Mouse (Mus musculus): ENCODE data around the gene Schip1. TPM values are rescaled to one million over a fixed set of nuclear protein-coding genes. Genes with fewer than 3 reads are reported as not detected.

The Schip1 gene
- polyA plus RNA-seq, 1 experiment from 2014 or later = 29.7 TPM

- H3K4me1 ChIP-seq (ENCODE audit: control insufficient read depth, insufficient read depth, low read length) = peaks cover 6% of the 10 kb centered on the region
- no peaks in the 10 kb centered on the region for H3K9me3 ChIP-seq (ENCODE audit: control insufficient read depth, low read length)
- ATAC-seq = no peak
- no peak overlapping the region for H3K9ac ChIP-seq (ENCODE audit: low read depth, low read length)
- H3K4me2 ChIP-seq (ENCODE audit: low read depth, low read length) = no peak overlapping the region
- H3K36me3 ChIP-seq (ENCODE audit: control insufficient read depth, insufficient read depth, low read length) = no peaks in the 10 kb centered on the region
- 85% methylated on average over 1 of the region's 1 CpGs for WGBS
- no peaks in the 10 kb centered on the region for H3K27me3 ChIP-seq (replicated peaks; ENCODE audit: control insufficient read depth, insufficient read depth, low read length)
- H3K27ac ChIP-seq (ENCODE audit: low read length) = no peak overlapping the region
- no peak overlapping the region for H3K4me3 ChIP-seq (ENCODE audit: low read length)
Observed at GRCm38 (mm10) chr3:68487621-68488020, 423.0 kb downstream of the Schip1 start.

GRCm38 (mm10) chr3:68488316-68488715 is 423.7 kb downstream of the Schip1 start:
- H3K4me2 ChIP-seq (ENCODE audit: low read depth, low read length) = no peak overlapping the region
- H3K27ac ChIP-seq (ENCODE audit: low read length) = no peak overlapping the region
- ATAC-seq = no peak
- no peaks in the 10 kb centered on the region for H3K27me3 ChIP-seq (replicated peaks; ENCODE audit: control insufficient read depth, insufficient read depth, low read length)
- no peaks in the 10 kb centered on the region for H3K36me3 ChIP-seq (ENCODE audit: control insufficient read depth, insufficient read depth, low read length)
- no peak overlapping the region for H3K9ac ChIP-seq (ENCODE audit: low read depth, low read length)
- no peak overlapping the region for H3K4me3 ChIP-seq (ENCODE audit: low read length)
- H3K4me1 ChIP-seq (ENCODE audit: control insufficient read depth, insufficient read depth, low read length) = peaks cover 8% of the 10 kb centered on the region
- H3K9me3 ChIP-seq (ENCODE audit: control insufficient read depth, low read length) = no peaks in the 10 kb centered on the region
- WGBS = 47% methylated on average over 5 of the region's 5 CpGs

- no peak for ATAC-seq
- H3K9me3 ChIP-seq (ENCODE audit: control insufficient read depth, low read length) = no peaks in the 10 kb centered on the region
Observed at GRCm38 (mm10) chr3:68491516-68491915, 426.9 kb downstream of the Schip1 start.

GRCm38 (mm10) chr3:68492066-68492465 is 427.5 kb downstream of the Schip1 start:
- no peak overlapping the region for H3K4me3 ChIP-seq (ENCODE audit: low read length)
- WGBS = 56% methylated on average over 1 of the region's 1 CpGs
- H3K36me3 ChIP-seq (ENCODE audit: control insufficient read depth, insufficient read depth, low read length) = no peaks in the 10 kb centered on the region
- H3K27me3 ChIP-seq (replicated peaks; ENCODE audit: control insufficient read depth, insufficient read depth, low read length) = no peaks in the 10 kb centered on the region
- ATAC-seq = no peak
- H3K4me2 ChIP-seq (ENCODE audit: low read depth, low read length) = 0 out of 2 replicates have a peak overlapping the region, but pooled peaks have one; percentile 97
- H3K4me1 ChIP-seq (ENCODE audit: control insufficient read depth, insufficient read depth, low read length) = peaks cover 13% of the 10 kb centered on the region
- H3K9ac ChIP-seq (ENCODE audit: low read depth, low read length) = no peak overlapping the region
- peak overlapping the region; percentile 97 for H3K27ac ChIP-seq (ENCODE audit: low read length)
- no peaks in the 10 kb centered on the region for H3K9me3 ChIP-seq (ENCODE audit: control insufficient read depth, low read length)

More at GRCm38 (mm10) chr3:68491516-68491915, 426.9 kb downstream of the Schip1 start:
- WGBS = 70% methylated on average over 6 of the region's 6 CpGs
- Histone ChIP-seq H3K27me3 (replicated peaks; ENCODE audit: control insufficient read depth, insufficient read depth, low read length) (no peaks in the 10 kb centered on the region), H3K4me3 (ENCODE audit: low read length) (no peak overlapping the region), H3K27ac (ENCODE audit: low read length) (no peak overlapping the region), H3K4me1 (ENCODE audit: control insufficient read depth, insufficient read depth, low read length) (peaks cover 12% of the 10 kb centered on the region), H3K9ac (ENCODE audit: low read depth, low read length) (no peak overlapping the region), H3K36me3 (ENCODE audit: control insufficient read depth, insufficient read depth, low read length) (no peaks in the 10 kb centered on the region), H3K4me2 (ENCODE audit: low read depth, low read length) (no peak overlapping the region)

- no peaks in the 10 kb centered on the region for H3K27me3 ChIP-seq (replicated peaks; ENCODE audit: control insufficient read depth, insufficient read depth, low read length)
- no peaks in the 10 kb centered on the region for H3K36me3 ChIP-seq (ENCODE audit: control insufficient read depth, insufficient read depth, low read length)
- peak overlapping the region; percentile 97 for H3K4me2 ChIP-seq (ENCODE audit: low read depth, low read length)
- no peaks in the 10 kb centered on the region for H3K9me3 ChIP-seq (ENCODE audit: control insufficient read depth, low read length)
- 0 out of 2 replicates have a peak, but pooled peaks have one; percentile 5 for ATAC-seq
- peak overlapping the region; percentile 80 for H3K4me3 ChIP-seq (ENCODE audit: low read length)
- H3K4me1 ChIP-seq (ENCODE audit: control insufficient read depth, insufficient read depth, low read length) = peaks cover 13% of the 10 kb centered on the region
- 24% methylated on average over 3 of the region's 3 CpGs for WGBS
- H3K27ac ChIP-seq (ENCODE audit: low read length) = peak overlapping the region; percentile 97
- peak overlapping the region; percentile 93; the same call in 1 of the 2 replicates for H3K9ac ChIP-seq (ENCODE audit: low read depth, low read length)
Observed at GRCm38 (mm10) chr3:68492513-68492912, 427.9 kb downstream of the Schip1 start.

- Histone ChIP-seq H3K9me3 (ENCODE audit: control insufficient read depth, low read length) (no peaks in the 10 kb centered on the region), H3K4me1 (ENCODE audit: control insufficient read depth, insufficient read depth, low read length) (peaks cover 9% of the 10 kb centered on the region), H3K27me3 (replicated peaks; ENCODE audit: control insufficient read depth, insufficient read depth, low read length) (no peaks in the 10 kb centered on the region), H3K4me3 (ENCODE audit: low read length) (peak overlapping the region; percentile 80), H3K27ac (ENCODE audit: low read length) (peak overlapping the region; percentile 97), H3K9ac (ENCODE audit: low read depth, low read length) (peak overlapping the region; percentile 93), H3K36me3 (ENCODE audit: control insufficient read depth, insufficient read depth, low read length) (no peaks in the 10 kb centered on the region), H3K4me2 (ENCODE audit: low read depth, low read length) (peak overlapping the region; percentile 97)
- ATAC-seq = peak; percentile 78
- 4% methylated on average over 12 of the region's 12 CpGs for WGBS
Observed at GRCm38 (mm10) chr3:68493170-68493585, 428.6 kb downstream of the Schip1 start.

- peak overlapping the region; percentile 80 for H3K4me3 ChIP-seq (ENCODE audit: low read length)
- no peaks in the 10 kb centered on the region for H3K36me3 ChIP-seq (ENCODE audit: control insufficient read depth, insufficient read depth, low read length)
- peak overlapping the region; percentile 97 for H3K4me2 ChIP-seq (ENCODE audit: low read depth, low read length)
- peak overlapping the region; percentile 97 for H3K27ac ChIP-seq (ENCODE audit: low read length)
- no peaks in the 10 kb centered on the region for H3K27me3 ChIP-seq (replicated peaks; ENCODE audit: control insufficient read depth, insufficient read depth, low read length)
- no peaks in the 10 kb centered on the region for H3K9me3 ChIP-seq (ENCODE audit: control insufficient read depth, low read length)
- H3K4me1 ChIP-seq (ENCODE audit: control insufficient read depth, insufficient read depth, low read length) = peaks cover 9% of the 10 kb centered on the region
- H3K9ac ChIP-seq (ENCODE audit: low read depth, low read length) = peak overlapping the region; percentile 93
- under 1% methylated on average over 51 of the region's 70 CpGs for WGBS
- peak; percentile 76 for ATAC-seq
Observed at GRCm38 (mm10) chr3:68493586-68494295, 429.1 kb downstream of the Schip1 start.

- Histone ChIP-seq H3K36me3 (ENCODE audit: control insufficient read depth, insufficient read depth, low read length) (no peaks in the 10 kb centered on the region), H3K27ac (ENCODE audit: low read length) (peak overlapping the region; percentile 97), H3K4me3 (ENCODE audit: low read length) (peak overlapping the region; percentile 80), H3K27me3 (replicated peaks; ENCODE audit: control insufficient read depth, insufficient read depth, low read length) (no peaks in the 10 kb centered on the region), H3K4me2 (ENCODE audit: low read depth, low read length) (peak overlapping the region; percentile 97), H3K9me3 (ENCODE audit: control insufficient read depth, low read length) (no peaks in the 10 kb centered on the region), H3K4me1 (ENCODE audit: control insufficient read depth, insufficient read depth, low read length) (peaks cover 9% of the 10 kb centered on the region), H3K9ac (ENCODE audit: low read depth, low read length) (peak overlapping the region; percentile 93)
- 0% methylated on average over 68 of the region's 68 CpGs for WGBS
- peak; percentile 0; the same call in 1 of the 2 replicates for ATAC-seq
Observed at GRCm38 (mm10) chr3:68494296-68495095, 429.9 kb downstream of the Schip1 start.

GRCm38 (mm10) chr3:68495096-68495735 is 430.6 kb downstream of the Schip1 start:
- peak overlapping the region; percentile 97 for H3K4me2 ChIP-seq (ENCODE audit: low read depth, low read length)
- H3K27ac ChIP-seq (ENCODE audit: low read length) = peak overlapping the region; percentile 97
- WGBS = under 1% methylated on average over 38 of the region's 38 CpGs
- H3K27me3 ChIP-seq (replicated peaks; ENCODE audit: control insufficient read depth, insufficient read depth, low read length) = no peaks in the 10 kb centered on the region
- peak overlapping the region; percentile 93 for H3K9ac ChIP-seq (ENCODE audit: low read depth, low read length)
- no peaks in the 10 kb centered on the region for H3K36me3 ChIP-seq (ENCODE audit: control insufficient read depth, insufficient read depth, low read length)
- peaks cover 9% of the 10 kb centered on the region for H3K4me1 ChIP-seq (ENCODE audit: control insufficient read depth, insufficient read depth, low read length)
- ATAC-seq = peak; percentile 20
- no peaks in the 10 kb centered on the region for H3K9me3 ChIP-seq (ENCODE audit: control insufficient read depth, low read length)
- peak overlapping the region; percentile 80 for H3K4me3 ChIP-seq (ENCODE audit: low read length)

All from intestine, embryonic 16.5 days (tissue).